Mouse (Mus musculus) liver, embryonic 14.5 days (tissue): ENCODE results near the gene Tfcp2l1. TPM values are rescaled to one million over a fixed set of nuclear protein-coding genes. Genes with fewer than 3 reads are reported as not detected.

Source experiments
- ATAC-seq: fragments of 200-750 bp; cut with Nextera tagmentation; 2 replicates; pipeline ENCODE4 v1.8.0; 2017; ENCODE audit warnings: moderate number of reproducible peaks, mild to moderate bottlenecking, moderate library complexity; ENCODE audit not compliant: insufficient read depth
- DNase-seq, 3 experiments: peaks; one replicate each; pipeline ENCODE4 v3.0.0-alpha.2; 2012 to 2013; ENCODE audit warnings: low read depth in 3 of 3, low spot score in 3 of 3
- H3K27ac ChIP-seq: fragments of 300-500 bp; sonication (generic); 2 replicates; pipeline ENCODE4 v1.5.1; 2014; ENCODE audit warnings: moderate library complexity, mild to moderate bottlenecking, control low read depth, inconsistent platforms
- H3K27me3 ChIP-seq: fragments of 300-500 bp; sonication (generic); 2 replicates; pipeline ENCODE4 v1.6.1; 2014; ENCODE audit warnings: mild to moderate bottlenecking, low read length, moderate library complexity; ENCODE audit not compliant: control insufficient read depth, insufficient read depth
- H3K36me3 ChIP-seq: fragments of 300-500 bp; sonication (generic); replicated peaks from 2 replicates; pipeline ENCODE4 v1.6.1; 2014; ENCODE audit warnings: low read depth; ENCODE audit not compliant: control insufficient read depth, insufficient read depth
- H3K4me1 ChIP-seq, 2 experiments: fragments of 200-500 bp in 1 of 2; fragments of 300-500 bp in 1 of 2; sonication (generic) in 1 of 2; replicated peaks; 2 replicates each; pipeline ENCODE4 v1.6.1; 2012 to 2014; ENCODE audit warnings: antibody characterized with exemption in 1 of 2, inconsistent platforms in 1 of 2, low read length in 1 of 2; ENCODE audit not compliant: control insufficient read depth in 2 of 2, insufficient read depth in 2 of 2
- H3K4me2 ChIP-seq: fragments of 300-500 bp; sonication (generic); 2 replicates; pipeline ENCODE4 v1.6.1; 2014; ENCODE audit warnings: low read depth, mild to moderate bottlenecking, control low read depth, moderate library complexity
- H3K4me3 ChIP-seq, 2 experiments: fragments of 200-500 bp in 1 of 2; fragments of 300-500 bp in 1 of 2; sonication (generic) in 1 of 2; 2 replicates each; pipeline ENCODE4 v1.5.1; 2012 to 2014; ENCODE audit warnings: low read depth in 2 of 2, low read length in 2 of 2, mild to moderate bottlenecking in 2 of 2, control low read depth in 1 of 2, inconsistent platforms in 1 of 2, moderate library complexity in 1 of 2; ENCODE audit not compliant: insufficient read depth in 1 of 2
- H3K9ac ChIP-seq: fragments of 300-500 bp; sonication (generic); replicated peaks from 2 replicates; pipeline ENCODE4 v1.6.1; 2014; ENCODE audit warnings: mild to moderate bottlenecking, control low read depth, moderate library complexity
- H3K9me3 ChIP-seq: fragments of 300-500 bp; sonication (generic); 2 replicates; pipeline ENCODE4 v1.6.1; 2016; ENCODE audit warnings: low read length, mixed read lengths; ENCODE audit not compliant: control insufficient read depth
- CTCF ChIP-seq: IDR thresholded peaks from 2 replicates; pipeline ENCODE4 v1.5.1; 2016; ENCODE audit warnings: antibody characterized with exemption, low read depth, control low read depth
- EP300 ChIP-seq: IDR thresholded peaks from 2 replicates; pipeline ENCODE4 v1.6.1; 2016; ENCODE audit warnings: antibody characterized with exemption, low read depth
- WGBS: fragments of 180-500 bp; shearing (Covaris S2); extraction: QIAGEN DNeasy Blood & Tissue Kit; methylation state at CpG from one replicate; pipeline ENCODE4 v1.1.7; 2014; ENCODE audit not compliant: insufficient replicate concordance; 5-methylcytosine and 5-hydroxymethylcytosine counted together
- polyA plus RNA-seq, 2 experiments: library from polyadenylated mRNA; depleted of rRNA in 1 of 2; stranded (reverse) in 1 of 2; unstranded in 1 of 2; fragments of >200 nt; fragmentation: Nextera tagmentation in 1 of 2; extraction: Ambion mirVana in 1 of 2; gene quantifications; 2 replicates each; pipeline versions ENCODE4 v1.2.1 to v1.2.3; 2012 to 2014

Gene Tfcp2l1
- polyA plus RNA-seq, 2 experiments, result 0.94 to 1.2 TPM

DNA sequence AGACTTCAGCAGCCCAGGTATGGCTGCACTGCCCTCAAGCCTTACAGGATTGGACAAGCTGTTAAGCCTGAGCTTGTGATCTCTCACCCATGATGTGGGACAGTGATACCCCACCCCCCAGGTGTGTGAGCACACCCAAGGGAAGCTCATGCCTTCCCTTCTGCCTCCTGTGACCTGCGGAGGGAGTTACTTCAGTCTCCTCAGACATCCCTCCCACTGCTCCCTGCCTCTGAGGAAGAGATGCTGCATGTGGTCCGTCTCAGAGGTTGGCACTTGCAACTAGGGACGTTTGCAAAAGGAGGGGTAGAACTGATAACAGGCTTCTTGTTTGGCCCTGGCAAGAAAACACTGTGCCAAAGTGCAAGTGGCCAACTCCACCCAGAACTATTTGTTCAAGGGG lies 4.9 kb upstream of the Tfcp2l1 start:
- TF ChIP-seq EP300 (no peak), CTCF (no peak)
- Histone ChIP-seq H3K27ac (no peak overlapping the region), H3K36me3 (no peaks in the 10 kb centered on the region), H3K9ac (no peak overlapping the region), H3K4me2 (no peak overlapping the region), H3K27me3 (peaks cover 6% of the 10 kb centered on the region), H3K9me3 (no peaks in the 10 kb centered on the region), H3K4me1 (no peaks in the 10 kb centered on the region), H3K4me3 (no peak overlapping the region)
- ATAC-seq (no peak), DNase-seq (no peak)
- WGBS, result 42% methylated on average over 3 of the region's 3 CpGs

- H3K27ac ChIP-seq, result no peak overlapping the region
- H3K9me3 ChIP-seq, result no peaks in the 10 kb centered on the region
- no peaks in the 10 kb centered on the region for H3K4me1 ChIP-seq
- peaks cover 6% of the 10 kb centered on the region for H3K27me3 ChIP-seq
- H3K9ac ChIP-seq, result no peak overlapping the region
- ATAC-seq (no peak), DNase-seq (no peak)
- no peak for TF ChIP-seq EP300
- no peak for TF ChIP-seq CTCF
- no peak overlapping the region for H3K4me3 ChIP-seq
- 34% methylated on average over 6 of the region's 6 CpGs for WGBS
- no peaks in the 10 kb centered on the region for H3K36me3 ChIP-seq
- H3K4me2 ChIP-seq, result no peak overlapping the region
These were observed 2.3 kb upstream of the Tfcp2l1 start for GRCm38 (mm10) chr1:118625461-118625860.

- Histone ChIP-seq H3K4me2 (no peak overlapping the region), H3K4me1 (no peaks in the 10 kb centered on the region), H3K27ac (no peak overlapping the region), H3K4me3 (no peak overlapping the region), H3K9ac (no peak overlapping the region), H3K27me3 (peaks cover 6% of the 10 kb centered on the region), H3K36me3 (no peaks in the 10 kb centered on the region), H3K9me3 (no peaks in the 10 kb centered on the region)
- ATAC-seq (no peak), DNase-seq (no peak)
- TF ChIP-seq CTCF (no peak), EP300 (no peak)
- WGBS, result 26% methylated on average over 2 of the region's 2 CpGs
These were observed 1.8 kb upstream of the Tfcp2l1 start for GRCm38 (mm10) chr1:118625921-118626320.

DNA sequence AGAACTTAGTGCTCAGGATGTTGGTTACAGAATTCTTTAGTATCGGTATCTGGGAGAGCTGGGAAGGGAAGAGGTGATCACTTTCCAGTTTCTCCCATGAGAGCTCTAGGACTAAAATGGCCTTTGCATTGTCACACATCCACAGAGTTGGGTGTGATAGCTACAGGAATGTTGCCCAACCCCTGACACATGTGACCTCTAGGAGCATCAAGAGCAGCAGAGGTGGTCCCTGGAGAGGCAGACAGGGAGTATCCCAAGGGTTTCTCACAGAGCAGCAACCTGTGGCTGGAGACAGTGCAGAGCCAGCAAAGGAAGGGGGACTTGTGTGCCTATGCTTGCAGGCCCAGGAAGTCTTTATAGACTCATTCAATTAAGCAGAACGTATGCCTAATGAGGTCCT lies 1.3 kb upstream of the Tfcp2l1 start:
- DNase-seq (no peak), ATAC-seq (no peak)
- no peak overlapping the region for H3K4me2 ChIP-seq
- no peak overlapping the region for H3K27ac ChIP-seq
- peaks cover 6% of the 10 kb centered on the region for H3K27me3 ChIP-seq
- H3K36me3 ChIP-seq, result no peaks in the 10 kb centered on the region
- TF ChIP-seq CTCF, result no peak
- no peak for TF ChIP-seq EP300
- no peak overlapping the region for H3K9ac ChIP-seq
- 64% methylated on average over 2 of the region's 2 CpGs for WGBS
- H3K4me3 ChIP-seq, result no peak overlapping the region
- H3K9me3 ChIP-seq, result no peaks in the 10 kb centered on the region
- no peaks in the 10 kb centered on the region for H3K4me1 ChIP-seq

DNA sequence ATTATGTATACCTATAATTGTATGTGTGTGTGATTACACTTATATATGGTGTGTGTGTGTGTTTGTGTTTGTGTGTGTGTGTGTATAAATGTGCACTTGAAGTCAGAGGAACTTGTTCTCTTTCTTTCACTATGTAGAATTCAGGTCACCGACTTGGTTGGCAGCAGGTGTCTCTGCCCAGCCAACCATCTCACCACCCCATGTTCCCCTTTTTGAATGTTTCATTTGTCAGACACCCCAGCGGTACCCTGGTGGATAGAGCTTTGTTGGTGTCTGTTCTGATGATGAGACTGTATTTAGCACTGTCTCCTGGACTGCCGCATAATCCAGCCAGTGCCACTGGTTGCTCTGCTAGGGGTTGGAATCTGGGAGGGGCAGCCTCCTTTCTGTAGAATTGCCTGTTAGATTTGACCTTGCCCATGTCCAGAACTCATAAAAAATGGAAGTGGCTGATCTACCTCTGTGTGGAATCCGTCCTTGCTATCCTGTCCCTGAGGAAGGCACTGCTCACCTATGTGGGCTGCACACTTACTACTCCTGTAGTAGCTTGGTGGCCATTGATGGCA lies 5.8 kb downstream of the Tfcp2l1 start:
- H3K4me1 ChIP-seq, result no peaks in the 10 kb centered on the region

More for the DNA sequence above, 5.8 kb downstream of the Tfcp2l1 start:
- Histone ChIP-seq H3K27ac (no peak overlapping the region), H3K9ac (no peak overlapping the region), H3K4me3 (no peak overlapping the region), H3K4me2 (no peak overlapping the region), H3K9me3 (no peaks in the 10 kb centered on the region), H3K27me3 (no peaks in the 10 kb centered on the region), H3K36me3 (no peaks in the 10 kb centered on the region)
- whole genome bisulfite sequencing, result 54% methylated on average over 4 of the region's 4 CpGs
- TF ChIP-seq CTCF (no peak), EP300 (no peak)
- no peak for ATAC-seq
- no peak for DNase-seq
